ENCODE assay signal across 18 mouse cellular contexts in genomic region chr5:130050416-130050815, GRCm38 (mm10). TPM values are rescaled to one million over a fixed set of nuclear protein-coding genes. Genes with fewer than 3 reads are reported as not detected.
A peak's percentile ranks its signal among the peaks of the same experiment; 100 is the strongest.
DNase-seq lines count a peak whose midpoint lies in the region; ATAC-seq and TF ChIP-seq lines count a peak whose summit lies in the region.
"Had no signal": no experiment of that assay in that cellular context is flagged by ENCODE, and none has a peak within 500 bp of the region (broad histone marks: within the 10 kb centered on the region; RNA-seq: fewer than 3 reads in every experiment).

No protein-coding gene starts in this region.

- TF ChIP-seq CTCF in brain, embryonic 14.5 days (IDR thresholded peaks at IDR 0.05; ENCODE audit: borderline replicate concordance, extremely low read depth, insufficient read depth, insufficient read length), result no peak

- whole genome bisulfite sequencing in intestine, embryonic 16.5 days, result 67% methylated on average over 6 of the region's 6 CpGs

- no peaks in the 10 kb centered on the region for H3K9me3 ChIP-seq in intestine, embryonic 16.5 days (ENCODE audit: control insufficient read depth, low read length)
- H3K9me3 ChIP-seq: heart, embryonic 15.5 days; hindbrain, embryonic 10.5 days; limb, embryonic 15.5 days had no signal

- intact Hi-C loops in heart, postnatal 10 days (cut with DNase I), result no loop called here

- H3K36me3 ChIP-seq in intestine, embryonic 16.5 days (ENCODE audit: control insufficient read depth, insufficient read depth, low read length), result peaks cover 6% of the 10 kb centered on the region

- TF ChIP-seq POLR2A in brain, embryonic 14.5 days (IDR thresholded peaks at IDR 0.05; ENCODE audit: borderline replicate concordance, extremely low read depth, insufficient read depth, insufficient read length, poor library complexity, severe bottlenecking), result no peak

- H3K9ac ChIP-seq in intestine, embryonic 16.5 days (ENCODE audit: low read depth, low read length), result no peak overlapping the region
- H3K9ac ChIP-seq: heart, embryonic 15.5 days; limb, embryonic 15.5 days had no signal

- no peak for ATAC-seq in intestine, embryonic 16.5 days
- ATAC-seq: activated CD4-positive, CD25-positive, alpha-beta regulatory T cell, adult 4 months; inflammation-experienced regulatory T-cells, adult 6 months had no signal

- peak; percentile 86 for DNase-seq in heart, adult 11 months
- no peak for DNase-seq in heart, postnatal 10 days
- DNase-seq in brain, embryonic 14.5 days (ENCODE audit: low read depth), result peak; percentile 72
- DNase-seq in cerebellum, adult 18-20 months, result peak; percentile 81 to 88
- DNase-seq in cerebellum, postnatal 36 days, result peak; percentile 80 to 85
- no peak for DNase-seq in adrenal gland, postnatal 36 days
- DNase-seq: adrenal gland, postnatal 14 days; heart, adult 18-20 months; kidney, postnatal 4 days; lung, postnatal 10 days; thymus, adult 2 months had no signal

- no peak overlapping the region for H3K27ac ChIP-seq in intestine, embryonic 16.5 days (ENCODE audit: low read length)
- H3K27ac ChIP-seq: heart, embryonic 15.5 days; hindbrain, embryonic 10.5 days; limb, embryonic 15.5 days had no signal

- no peaks in the 10 kb centered on the region for H3K4me1 ChIP-seq in intestine, embryonic 16.5 days (ENCODE audit: control insufficient read depth, insufficient read depth, low read length)
- H3K4me1 ChIP-seq: limb, embryonic 15.5 days had no signal

- H3K4me2 ChIP-seq in intestine, embryonic 16.5 days (ENCODE audit: low read depth, low read length), result no peak overlapping the region
- H3K4me2 ChIP-seq: heart, embryonic 15.5 days; limb, embryonic 15.5 days had no signal

- no peaks in the 10 kb centered on the region for H3K27me3 ChIP-seq in intestine, embryonic 16.5 days (replicated peaks; ENCODE audit: control insufficient read depth, insufficient read depth, low read length)
- H3K27me3 ChIP-seq: limb, embryonic 15.5 days had no signal

- H3K4me3 ChIP-seq in intestine, embryonic 16.5 days (ENCODE audit: low read length), result no peak overlapping the region
- H3K4me3 ChIP-seq: erythroblast, embryonic 14.5 days; heart, embryonic 15.5 days; hindbrain, embryonic 10.5 days; limb, embryonic 15.5 days had no signal

RNA-seq across cellular contexts. Expression of gene Crcp, which starts 21.3 kb away (rescaled TPM):
- total RNA-seq in heart, postnatal 10 days (2021), result 10 to 100 TPM; 14.9 to 15.1 TPM
- 37.6 and 51.0 TPM in 2 replicates for polyA plus RNA-seq in brain, embryonic 14.5 days (2012; rRNA removed)
- 10 to 100 TPM; 27.2 to 39.6 TPM for total RNA-seq in adrenal gland, postnatal 36 days (2021)
- 37.2 and 38.7 TPM in 2 replicates for polyA plus RNA-seq in intestine, embryonic 16.5 days (2015; fragmentation: Nextera tagmentation; extraction: Ambion mirVana)

RNA-seq across cellular contexts. Expression of gene Asl, which starts 21.4 kb away (rescaled TPM):
- total RNA-seq in heart, postnatal 10 days (2021), result 10 to 100 TPM in 1 of 2 experiments, 1 to 10 TPM in 1; 9.6 to 10.0 TPM
- 27.9 and 30.7 TPM in 2 replicates for polyA plus RNA-seq in brain, embryonic 14.5 days (2012; rRNA removed)
- 100 to 1,000 TPM in 1 of 2 experiments, 10 to 100 TPM in 1; 100.0 to 138 TPM for total RNA-seq in adrenal gland, postnatal 36 days (2021)
- 74.1 and 89.4 TPM in 2 replicates for polyA plus RNA-seq in intestine, embryonic 16.5 days (2015; fragmentation: Nextera tagmentation; extraction: Ambion mirVana)

RNA-seq across cellular contexts. Expression of gene Tpst1, which starts 22.7 kb away (rescaled TPM):
- 10 to 100 TPM; 22.5 to 24.8 TPM for total RNA-seq in heart, postnatal 10 days (2021)
- polyA plus RNA-seq in brain, embryonic 14.5 days (2012; rRNA removed), result 27.3 and 32.9 TPM in 2 replicates
- 10 to 100 TPM; 47.8 to 48.8 TPM for total RNA-seq in adrenal gland, postnatal 36 days (2021)
- polyA plus RNA-seq in intestine, embryonic 16.5 days (2015; fragmentation: Nextera tagmentation; extraction: Ambion mirVana), result 46.4 and 51.7 TPM in 2 replicates

RNA-seq across cellular contexts. Expression of gene Gusb, which starts 47.6 kb away (rescaled TPM):
- 10 to 100 TPM; 24.5 to 25.4 TPM for total RNA-seq in heart, postnatal 10 days (2021)
- 16.3 and 22.5 TPM in 2 replicates for polyA plus RNA-seq in brain, embryonic 14.5 days (2012; rRNA removed)
- 10 to 100 TPM; 48.1 to 53.8 TPM for total RNA-seq in adrenal gland, postnatal 36 days (2021)
- 110 and 131 TPM in 2 replicates for polyA plus RNA-seq in intestine, embryonic 16.5 days (2015; fragmentation: Nextera tagmentation; extraction: Ambion mirVana)

Comparison
In these comparisons a context has a peak if more than half of its experiments do, and no peak if none do; other contexts are left out.
1. DNase-seq: peak in heart, adult 11 months (single experiment), brain, embryonic 14.5 days (single experiment), cerebellum, adult 18-20 months (2 of 2) and cerebellum, postnatal 36 days (2 of 2); none in heart, postnatal 10 days (0 of 2) and adrenal gland, postnatal 36 days (0 of 2).
2. RNA of gene Asl, which starts 21.4 kb away (total RNA-seq): 100.0 to 138 TPM in adrenal gland, postnatal 36 days; 9.6 to 10.0 TPM in heart, postnatal 10 days; every median in the first group is over 4 times any median in the second.